Mouse (Mus musculus) lung, postnatal 36 days (tissue): ENCODE data around the gene Otogl.
A peak's percentile ranks its signal among the peaks of the same experiment; 100 is the strongest.

Source experiments
- DNase-seq: peaks from one replicate; pipeline ENCODE4 v3.0.0; 2022; ENCODE audit warnings: mixed read lengths

Gene Otogl

GRCm38 (mm10) chr10:107912084-107912573, at the start of gene Otogl:
Gene Otogl (minus strand): TSS chr10:107912134.
- DNase-seq = no peak

DNA sequence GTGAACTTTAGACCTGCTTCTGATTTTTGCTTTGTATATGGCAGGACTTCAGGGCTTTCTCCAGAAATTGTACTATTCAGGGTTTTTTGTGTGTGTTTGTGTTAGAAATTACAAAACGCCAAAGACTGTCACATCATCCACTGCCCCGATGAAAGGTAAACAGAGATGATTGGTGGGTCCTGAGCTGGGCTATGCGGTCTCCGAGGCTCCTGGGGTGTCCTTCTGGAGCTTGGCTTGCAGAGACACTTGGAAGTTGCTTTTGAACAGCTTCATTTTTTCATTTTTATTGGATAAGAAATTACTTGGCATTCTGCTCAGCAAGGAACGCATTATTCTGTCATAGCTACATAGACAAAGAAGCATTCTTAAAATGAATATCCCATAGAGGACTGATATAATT, 44.7 kb upstream of the Otogl start:
- DNase-seq = no peak

- no peak for DNase-seq
Observed at GRCm38 (mm10) chr10:107954444-107954843, 42.5 kb upstream of the Otogl start.

- no peak for DNase-seq
Observed at GRCm38 (mm10) chr10:107951596-107951995, 39.7 kb upstream of the Otogl start.

DNA sequence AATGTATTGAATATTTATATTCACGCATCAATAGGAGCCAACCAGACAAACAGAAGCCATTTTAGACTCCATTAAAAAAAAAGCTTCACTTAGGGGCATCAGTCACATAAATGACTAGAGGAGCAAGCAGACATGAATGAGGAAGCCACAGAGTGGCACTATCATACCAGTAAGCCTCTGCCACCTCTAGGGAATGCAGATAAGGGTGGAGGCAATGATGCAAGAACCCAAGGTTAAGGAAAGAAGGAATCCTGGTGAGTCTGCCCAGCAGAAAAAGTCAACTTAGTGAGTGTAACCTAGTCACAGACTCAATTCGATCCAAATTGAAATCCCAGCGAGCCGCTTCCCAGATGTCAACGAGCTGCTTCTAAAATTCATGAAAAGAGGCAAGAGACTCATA, 38.0 kb upstream of the Otogl start:
- DNase-seq = no peak

- DNase-seq = no peak
Observed at GRCm38 (mm10) chr10:107948647-107949046, 36.7 kb upstream of the Otogl start.

DNA sequence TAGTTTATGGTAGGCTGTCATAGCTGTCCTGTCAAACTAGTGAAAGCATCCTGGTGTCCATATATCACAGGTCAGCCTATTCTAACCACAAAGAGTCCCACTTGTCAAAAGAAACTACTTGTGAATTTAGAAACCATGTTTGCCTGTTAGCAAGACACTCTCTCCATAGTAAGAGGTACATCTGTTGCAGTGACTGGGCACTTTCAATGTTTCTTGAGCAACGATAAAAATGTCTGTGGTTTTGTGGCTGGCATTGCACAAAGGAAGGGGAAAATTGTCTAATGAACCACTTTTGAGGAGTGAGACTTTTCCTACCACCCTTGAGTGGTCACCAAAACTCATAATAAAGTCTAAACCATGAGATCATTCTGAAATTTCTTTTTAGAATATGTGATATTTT, 36.1 kb upstream of the Otogl start:
- no peak for DNase-seq

DNA sequence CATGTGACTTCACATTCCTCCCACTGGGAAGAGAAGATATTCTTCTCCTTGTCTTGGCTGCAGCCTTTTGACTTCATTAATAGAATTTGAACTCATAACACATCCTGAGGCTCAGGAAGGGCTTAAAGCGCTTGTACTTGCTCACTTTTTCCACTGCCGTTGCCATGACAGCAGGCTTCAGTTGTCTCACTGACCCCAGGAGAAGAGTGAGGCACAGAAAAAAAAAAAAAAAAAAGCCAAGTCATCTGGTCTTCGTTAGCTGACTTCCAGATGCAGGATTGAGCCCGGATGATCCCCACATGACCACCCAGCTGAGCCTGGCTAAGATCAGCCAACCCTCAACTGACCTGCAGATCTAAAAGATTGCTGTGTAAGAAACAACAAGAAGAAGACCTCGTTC, 34.4 kb upstream of the Otogl start:
- no peak for DNase-seq

- DNase-seq = no peak
Observed at GRCm38 (mm10) chr10:107943859-107944258, 31.9 kb upstream of the Otogl start.

DNA sequence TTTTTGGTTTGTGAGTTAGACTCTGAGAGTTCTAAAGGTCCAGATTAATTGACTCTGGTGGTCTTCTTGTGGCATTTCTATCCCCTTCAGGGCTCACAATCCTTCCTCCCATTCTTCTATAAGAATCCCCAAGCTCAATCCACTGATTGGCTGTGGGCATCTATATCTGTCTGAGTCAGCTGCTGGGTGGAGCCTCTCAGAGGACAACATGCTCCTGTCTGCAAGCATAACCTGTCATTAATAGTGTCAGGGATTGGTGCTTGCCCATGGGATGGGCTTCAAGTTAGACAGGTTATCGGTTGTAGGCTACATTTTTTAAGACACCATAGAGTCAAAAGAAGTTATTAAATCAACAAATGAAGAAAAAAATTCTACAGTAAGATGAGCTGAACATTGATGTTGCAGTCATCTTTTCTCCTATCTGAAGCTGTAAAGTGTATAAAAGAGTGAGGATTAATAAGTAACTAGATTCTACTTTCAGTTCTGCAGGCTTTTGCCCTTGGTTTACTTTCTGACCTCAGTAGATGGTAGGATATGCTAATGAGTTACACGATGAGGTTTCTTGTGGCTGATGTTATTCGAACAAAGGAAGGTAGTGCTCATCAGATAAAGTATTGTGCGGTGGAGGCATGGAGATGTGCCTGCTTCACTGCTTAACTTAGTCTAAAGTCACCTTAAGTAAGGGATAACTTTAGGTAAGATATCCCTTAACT, 29.4 kb upstream of the Otogl start:
- DNase-seq = no peak

GRCm38 (mm10) chr10:107940302-107940701, 28.4 kb upstream of the Otogl start:
- DNase-seq = peak; percentile 23

- DNase-seq = no peak
Observed at GRCm38 (mm10) chr10:107939821-107940220, 27.9 kb upstream of the Otogl start.

DNA sequence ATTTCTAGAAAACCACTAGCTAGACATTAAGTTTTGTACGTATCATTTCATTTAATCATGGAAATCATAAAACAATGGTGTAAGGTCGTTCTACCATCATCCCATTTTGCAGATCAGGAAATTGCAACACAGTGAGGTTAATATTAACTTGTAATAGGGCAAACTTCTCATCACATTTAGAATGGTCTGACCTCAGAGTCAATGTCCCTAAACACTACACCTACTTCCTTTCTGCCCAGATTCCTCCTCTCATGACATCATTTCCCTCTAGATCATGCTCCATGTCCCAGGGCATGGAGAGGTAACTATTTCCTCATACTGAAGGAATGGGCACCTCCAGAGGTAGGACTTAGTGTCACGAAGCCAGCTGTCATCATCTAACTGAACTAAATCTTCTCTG, 22.1 kb upstream of the Otogl start:
- no peak for DNase-seq

- DNase-seq = no peak
Observed at GRCm38 (mm10) chr10:107933527-107933926, 21.6 kb upstream of the Otogl start.

- peak; percentile 89 for DNase-seq
Observed at GRCm38 (mm10) chr10:107931833-107932828, 20.2 kb upstream of the Otogl start.

- peak; percentile 61 for DNase-seq
Observed at GRCm38 (mm10) chr10:107930471-107931021, 18.6 kb upstream of the Otogl start.

DNA sequence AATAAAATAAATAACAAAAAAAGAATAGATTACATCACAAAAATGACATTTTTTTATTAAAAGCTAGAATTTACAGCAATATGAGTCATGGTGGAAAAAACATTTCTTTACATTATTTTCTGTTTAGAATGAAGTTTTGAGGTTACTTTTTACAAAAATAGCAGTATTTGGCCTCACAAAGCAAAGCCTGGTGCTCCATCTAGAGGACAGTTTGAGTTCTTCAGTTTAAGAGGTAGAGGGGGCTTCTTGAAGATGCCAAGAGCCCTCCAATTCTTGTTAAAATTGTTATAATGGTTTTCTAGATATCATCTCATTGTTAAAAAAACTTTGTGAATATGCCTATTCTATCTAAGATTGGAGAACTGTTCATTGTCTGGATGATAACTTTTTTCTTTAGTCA, 13.4 kb upstream of the Otogl start:
- DNase-seq = no peak

- DNase-seq = no peak
Observed at GRCm38 (mm10) chr10:107923860-107924259, 11.9 kb upstream of the Otogl start.

DNA sequence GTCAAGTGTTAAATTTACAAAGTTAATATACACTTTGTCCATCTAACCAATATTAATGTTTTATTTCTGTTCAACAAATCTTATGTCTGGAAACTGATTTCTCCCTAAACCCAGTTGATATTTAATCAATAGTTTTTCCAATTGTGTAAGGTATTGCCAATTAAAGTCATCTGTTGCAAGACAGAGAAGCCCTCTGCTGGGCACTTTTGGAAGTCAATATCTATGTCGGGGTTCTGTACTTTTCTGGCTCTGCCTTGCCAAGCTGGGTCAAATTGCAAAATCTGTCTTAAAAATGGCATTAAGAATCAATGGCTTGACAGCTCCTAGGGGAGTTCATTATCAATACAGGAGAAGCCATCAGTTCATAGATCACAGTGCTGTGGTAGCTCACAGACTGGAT, 10.8 kb upstream of the Otogl start:
- DNase-seq = peak; percentile 61

DNA sequence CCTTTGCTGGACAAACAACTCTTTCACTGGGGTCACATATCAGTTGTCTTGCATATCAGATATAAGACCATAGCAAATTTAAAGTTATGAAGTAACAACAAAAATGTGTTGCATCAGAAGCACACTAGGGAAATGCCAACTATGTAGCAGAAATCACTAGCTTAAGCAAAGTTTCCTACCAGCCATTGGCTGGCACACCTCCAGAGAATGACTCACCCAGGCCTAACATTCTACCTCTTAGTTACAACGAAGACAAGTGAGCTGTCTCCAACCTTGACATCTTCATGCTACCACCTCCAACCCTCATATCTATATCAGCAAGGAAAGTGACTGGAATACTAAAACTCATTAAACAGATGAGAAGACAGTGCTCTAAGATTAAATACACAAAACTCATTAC, 9.6 kb upstream of the Otogl start:
- peak; percentile 49 for DNase-seq

GRCm38 (mm10) chr10:107921134-107921533, 9.2 kb upstream of the Otogl start:
- no peak for DNase-seq

GRCm38 (mm10) chr10:107913013-107913412, 1.1 kb upstream of the Otogl start:
- no peak for DNase-seq

DNA sequence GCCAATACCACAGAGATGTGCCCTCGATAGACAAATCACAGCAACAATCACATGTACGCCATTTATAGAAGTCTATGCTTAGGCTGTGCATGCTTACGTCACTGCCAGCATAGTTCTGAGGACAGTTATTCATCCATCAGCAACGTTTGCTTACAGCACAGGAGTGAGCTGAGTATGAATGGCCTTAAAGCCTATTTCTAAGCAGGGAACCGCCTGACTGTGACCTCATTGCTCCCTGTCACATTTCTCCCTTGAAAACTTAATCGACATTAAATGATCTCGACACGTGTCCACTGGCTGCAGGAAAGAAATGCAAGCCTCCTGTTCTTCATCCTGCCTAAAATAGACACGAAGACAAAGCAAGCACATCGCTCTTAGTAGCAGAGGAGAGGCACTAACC, 5.5 kb downstream of the Otogl start:
- DNase-seq = no peak
